Mouse (Mus musculus) cerebellum, adult 2 months (tissue): Measurements from ENCODE around the gene Slit3.

Experiments used
- CTCF ChIP-seq: fragments of 200-500 bp; IDR thresholded peaks from 2 replicates; pipeline ENCODE4 v1.5.1; 2011; ENCODE audit warnings: low read depth, mild to moderate bottlenecking, control low read depth, low read length, moderate library complexity, borderline replicate concordance; ENCODE audit not compliant: insufficient read depth
- POLR2A ChIP-seq: fragments of 200-500 bp; IDR thresholded peaks from 2 replicates; pipeline ENCODE4 v1.6.1; 2011; ENCODE audit warnings: low read length, control low read depth, borderline replicate concordance; ENCODE audit not compliant: insufficient read depth

- TF ChIP-seq CTCF, result no peak
- no peak for TF ChIP-seq POLR2A
These were observed 429.0 kb downstream of the Slit3 start for GRCm38 (mm10) chr11:35550036-35550435.
